Mouse (Mus musculus) intestine, embryonic 15.5 days (tissue): ENCODE results near the gene Znhit2. TPM values are rescaled to one million over a fixed set of nuclear protein-coding genes. Genes with fewer than 3 reads are reported as not detected.

Experiments used
- ATAC-seq: fragments of 200-750 bp; cut with Nextera tagmentation; 2 replicates; pipeline ENCODE4 v1.8.0; 2017; ENCODE audit warnings: moderate TSS enrichment, moderate library complexity
- H3K27ac ChIP-seq: fragments of 300-500 bp; sonication (generic); 2 replicates; pipeline ENCODE4 v1.5.1; 2015; ENCODE audit warnings: mild to moderate bottlenecking, inconsistent platforms
- H3K27me3 ChIP-seq: fragments of 300-500 bp; sonication (generic); replicated peaks from 2 replicates; pipeline ENCODE4 v1.6.1; 2015; ENCODE audit warnings: inconsistent platforms
- H3K36me3 ChIP-seq: fragments of 300-500 bp; sonication (generic); 2 replicates; pipeline ENCODE4 v1.6.1; 2015; ENCODE audit warnings: inconsistent platforms
- H3K4me1 ChIP-seq: fragments of 300-500 bp; sonication (generic); replicated peaks from 2 replicates; pipeline ENCODE4 v1.6.1; 2015; ENCODE audit warnings: inconsistent platforms
- H3K4me2 ChIP-seq: fragments of 300-500 bp; sonication (generic); replicated peaks from 2 replicates; pipeline ENCODE4 v1.6.1; 2015; ENCODE audit warnings: mild to moderate bottlenecking, inconsistent platforms
- H3K4me3 ChIP-seq: fragments of 300-500 bp; sonication (generic); replicated peaks from 2 replicates; pipeline ENCODE4 v1.5.1; 2015; ENCODE audit warnings: inconsistent platforms
- H3K9ac ChIP-seq: fragments of 300-500 bp; sonication (generic); 2 replicates; pipeline ENCODE4 v1.6.1; 2015; ENCODE audit warnings: inconsistent platforms
- H3K9me3 ChIP-seq: fragments of 300-500 bp; sonication (generic); 2 replicates; pipeline ENCODE4 v1.6.1; 2016; ENCODE audit warnings: inconsistent platforms
- WGBS: fragments of 180-500 bp; shearing (Covaris S2); methylation state at CpG from one replicate; pipeline ENCODE4 v1.1.7; 2015; 5-methylcytosine and 5-hydroxymethylcytosine counted together
- polyA plus RNA-seq: library from polyadenylated mRNA; unstranded; fragments of >200 nt; fragmentation: Nextera tagmentation; extraction: Ambion mirVana; gene quantifications from 2 replicates; pipeline ENCODE4 v1.2.1, GENCODE M21; 2015

Gene Znhit2
- polyA plus RNA-seq, 1 experiment from 2014 or later = 30.1 TPM

DNA sequence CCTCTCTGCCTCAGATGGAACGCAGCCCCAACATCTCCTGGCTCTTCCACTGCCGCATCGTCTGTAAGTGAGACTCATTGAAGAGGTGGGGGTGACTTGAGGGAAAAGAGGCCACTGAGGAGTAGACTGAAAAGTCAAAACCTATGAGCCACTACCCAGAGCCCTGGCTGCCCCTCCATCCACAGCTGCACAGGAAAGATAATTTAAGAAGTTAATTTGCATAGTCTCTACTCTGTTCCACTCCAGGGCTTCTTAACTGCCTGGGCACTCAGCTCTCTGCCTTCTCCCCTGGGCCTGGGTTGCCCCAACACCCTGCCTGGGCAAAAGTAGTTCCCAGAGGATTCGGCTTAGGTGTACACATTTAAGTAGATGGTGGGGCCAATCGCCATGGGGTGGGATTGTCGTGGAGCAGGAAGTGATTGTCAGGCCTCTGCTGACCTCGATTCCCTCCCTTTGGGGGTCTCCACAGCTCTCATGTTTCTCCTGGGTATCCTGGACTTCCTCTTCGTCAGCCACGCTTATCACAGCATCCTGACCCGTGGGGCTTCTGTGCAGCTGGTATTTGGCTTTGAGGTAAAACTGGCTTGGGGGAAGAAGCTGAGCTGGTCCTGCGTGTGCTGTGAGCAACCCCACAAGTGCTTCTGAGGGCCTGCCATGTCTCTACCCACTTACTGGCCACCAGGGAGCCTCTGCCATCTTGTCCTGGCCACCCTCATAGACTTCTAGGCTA lies 12.1 kb upstream of the Znhit2 start:
- 90% methylated on average over 11 of the region's 11 CpGs for WGBS
- H3K4me1 ChIP-seq = peaks cover 20% of the 10 kb centered on the region
- no peak overlapping the region for H3K4me3 ChIP-seq
- peak overlapping the region; percentile 89; the same call in 1 of the 2 replicates for H3K4me2 ChIP-seq
- no peak overlapping the region for H3K9ac ChIP-seq
- no peaks in the 10 kb centered on the region for H3K9me3 ChIP-seq
- no peak for ATAC-seq
- no peaks in the 10 kb centered on the region for H3K27me3 ChIP-seq
- H3K36me3 ChIP-seq = peaks cover 54% of the 10 kb centered on the region
- H3K27ac ChIP-seq = no peak overlapping the region

DNA sequence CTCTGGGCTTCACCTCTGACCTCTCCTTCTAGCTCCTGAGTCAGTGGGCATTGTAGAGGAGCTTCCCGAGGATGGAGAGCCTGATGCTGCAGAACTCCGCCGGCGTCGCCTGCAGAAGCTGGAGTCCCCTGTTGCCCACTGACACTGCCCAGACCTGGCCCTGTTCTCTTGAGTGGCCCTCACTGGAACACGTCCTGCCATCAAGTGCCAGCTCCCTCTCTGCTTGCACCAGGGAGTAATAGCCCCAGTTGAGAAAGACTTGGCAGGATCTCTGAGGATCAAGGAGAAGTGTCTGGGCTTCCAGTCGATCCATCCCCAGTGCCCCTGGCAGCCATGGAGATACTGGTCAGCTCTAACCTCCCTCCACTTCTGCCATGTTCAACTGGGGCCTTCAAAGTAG lies 8.5 kb upstream of the Znhit2 start:
- no peak for ATAC-seq
- Histone ChIP-seq H3K36me3 (peaks cover 68% of the 10 kb centered on the region), H3K4me3 (no peak overlapping the region), H3K9me3 (no peaks in the 10 kb centered on the region), H3K4me1 (peaks cover 23% of the 10 kb centered on the region), H3K27ac (no peak overlapping the region), H3K27me3 (no peaks in the 10 kb centered on the region), H3K4me2 (no peak overlapping the region), H3K9ac (no peak overlapping the region)
- WGBS = 88% methylated on average over 7 of the region's 7 CpGs

DNA sequence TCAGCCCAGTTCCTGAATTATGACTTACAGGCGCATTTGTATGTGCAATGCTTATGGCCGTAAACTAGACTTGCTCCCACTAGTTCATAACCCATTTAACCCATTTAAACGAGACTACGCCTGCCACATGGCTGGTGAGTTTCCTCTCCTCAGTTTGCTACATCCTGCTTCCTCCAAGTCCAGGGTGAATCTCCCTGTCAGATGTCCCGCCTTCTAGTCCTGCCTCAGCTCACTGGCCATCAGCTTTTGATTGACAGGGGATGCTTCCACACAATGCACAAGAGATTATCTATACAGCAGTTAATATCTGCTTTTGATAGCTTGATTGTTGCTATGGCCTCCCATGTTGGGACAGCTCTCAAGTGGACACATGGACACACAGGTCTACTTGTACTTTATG lies 6.7 kb upstream of the Znhit2 start:
- Histone ChIP-seq H3K27me3 (no peaks in the 10 kb centered on the region), H3K4me3 (no peak overlapping the region), H3K4me2 (no peak overlapping the region), H3K36me3 (peaks cover 60% of the 10 kb centered on the region), H3K9ac (no peak overlapping the region), H3K9me3 (no peaks in the 10 kb centered on the region), H3K4me1 (peaks cover 11% of the 10 kb centered on the region; the same call in 1 of the 2 replicates), H3K27ac (no peak overlapping the region)
- ATAC-seq = no peak
- WGBS = 73% methylated on average over 5 of the region's 5 CpGs

DNA sequence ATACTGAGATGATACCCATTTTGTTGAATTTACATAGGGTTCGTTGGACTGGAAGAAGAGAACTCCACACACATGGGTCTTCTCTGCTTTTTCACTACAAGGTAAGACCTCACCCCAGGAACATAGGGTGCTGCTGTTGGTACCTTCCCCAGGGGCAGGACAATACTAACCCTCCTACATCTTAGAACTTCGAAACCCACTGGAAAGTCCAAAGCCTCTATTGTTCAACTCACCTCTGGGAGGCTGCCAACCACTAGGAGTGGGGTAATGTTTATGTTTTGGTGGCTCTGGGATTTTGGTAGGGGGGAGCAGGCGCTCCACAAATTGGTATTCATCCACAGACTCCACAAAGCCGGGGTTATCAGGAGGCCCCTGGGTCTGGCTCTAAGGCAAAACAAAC lies 4.3 kb upstream of the Znhit2 start:
- no peak overlapping the region for H3K27ac ChIP-seq
- peak overlapping the region; percentile 77 for H3K9ac ChIP-seq
- WGBS = 45% methylated on average over 4 of the region's 4 CpGs
- H3K9me3 ChIP-seq = no peaks in the 10 kb centered on the region
- peaks cover 11% of the 10 kb centered on the region; the same call in 1 of the 2 replicates for H3K4me1 ChIP-seq
- ATAC-seq = no peak
- H3K36me3 ChIP-seq = peaks cover 36% of the 10 kb centered on the region
- H3K4me3 ChIP-seq = peak overlapping the region; percentile 67
- no peaks in the 10 kb centered on the region for H3K27me3 ChIP-seq
- peak overlapping the region; percentile 70 for H3K4me2 ChIP-seq

DNA sequence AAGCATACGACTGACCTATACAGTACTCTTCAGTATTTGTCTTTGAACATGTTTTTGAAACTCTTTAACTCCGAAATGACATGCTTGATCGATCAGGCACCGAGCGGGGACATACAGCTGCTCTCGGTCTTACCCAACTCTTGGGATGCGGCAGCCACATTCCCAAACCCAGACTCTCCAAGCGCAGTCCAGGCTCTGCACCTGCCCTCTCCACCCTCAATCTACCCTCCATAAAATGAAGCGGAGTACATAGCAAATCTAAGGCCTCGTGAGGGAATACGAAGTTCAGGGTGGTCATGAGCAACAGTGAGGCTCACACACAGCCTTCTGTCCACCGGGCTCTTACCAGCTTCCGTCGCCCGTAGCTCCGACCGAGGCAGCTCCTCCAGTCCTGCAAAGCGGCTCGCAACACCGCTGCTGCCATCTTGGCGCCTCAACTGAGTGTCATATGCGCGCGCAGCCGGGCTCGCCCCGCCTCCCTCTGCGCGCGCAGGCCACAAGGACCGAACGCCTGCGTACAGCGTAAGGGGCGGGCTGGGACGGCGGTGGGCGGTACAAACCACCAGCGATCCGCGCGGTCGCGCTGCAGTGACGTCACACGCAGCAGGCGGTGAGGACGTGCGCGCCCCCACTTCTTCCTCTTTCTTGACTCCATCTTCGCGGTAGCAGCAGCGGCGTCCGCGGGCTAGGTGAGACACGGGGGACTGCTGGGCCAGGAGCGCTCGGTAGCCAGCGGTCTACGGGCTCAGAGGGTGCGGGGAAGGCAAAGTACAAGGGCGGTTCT lies 3.5 kb upstream of the Znhit2 start, which contains the start of the genes Mrpl49 and Fau:
Mrpl49 (minus strand) TSS at position 473 of the 784 bp plus-strand sequence.
Fau (plus strand) TSS at position 532 of the 784 bp plus-strand sequence.
- Histone ChIP-seq H3K27ac (peak within 1 kb of the TSS; percentile 56), H3K27me3 (no peaks in the 10 kb centered on the region), H3K36me3 (peaks cover 30% of the 10 kb centered on the region), H3K9ac (peak within 1 kb of the TSS; percentile 77), H3K9me3 (no peaks in the 10 kb centered on the region), H3K4me3 (peak within 1 kb of the TSS; percentile 67), H3K4me1 (peaks cover 19% of the 10 kb centered on the region), H3K4me2 (peak within 1 kb of the TSS; percentile 70)
- WGBS = under 1% methylated on average over 63 of the region's 63 CpGs
- ATAC-seq = peak; percentile 88

DNA sequence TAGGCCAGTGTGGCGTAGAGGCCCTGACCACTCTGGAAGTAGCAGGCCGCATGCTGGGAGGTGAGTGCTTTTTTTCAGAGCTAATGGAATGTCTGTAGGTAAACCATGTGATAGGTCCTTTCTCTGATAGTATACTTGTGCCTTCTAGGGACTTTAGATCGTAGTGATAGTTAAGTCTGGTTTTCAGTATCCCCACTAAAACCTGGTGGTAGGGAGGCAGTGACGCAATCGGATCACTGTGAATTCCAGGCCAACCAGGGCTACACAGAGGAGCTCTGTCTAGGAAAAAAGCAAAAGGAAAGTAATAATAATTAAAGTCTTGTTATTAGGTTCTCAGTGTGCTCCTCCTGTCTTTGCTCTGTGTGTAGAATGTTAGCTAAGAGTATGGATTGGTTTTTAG lies 2.5 kb upstream of the Znhit2 start:
- H3K4me3 ChIP-seq = peak overlapping the region; percentile 67
- peaks cover 20% of the 10 kb centered on the region for H3K4me1 ChIP-seq
- H3K36me3 ChIP-seq = peaks cover 20% of the 10 kb centered on the region; the same call in 1 of the 2 replicates
- 32% methylated on average over 5 of the region's 5 CpGs for WGBS
- peak overlapping the region; percentile 70 for H3K4me2 ChIP-seq
- H3K27ac ChIP-seq = peak overlapping the region; percentile 56
- H3K9ac ChIP-seq = peak overlapping the region; percentile 77
- H3K9me3 ChIP-seq = no peaks in the 10 kb centered on the region
- H3K27me3 ChIP-seq = no peaks in the 10 kb centered on the region
- ATAC-seq = no peak

DNA sequence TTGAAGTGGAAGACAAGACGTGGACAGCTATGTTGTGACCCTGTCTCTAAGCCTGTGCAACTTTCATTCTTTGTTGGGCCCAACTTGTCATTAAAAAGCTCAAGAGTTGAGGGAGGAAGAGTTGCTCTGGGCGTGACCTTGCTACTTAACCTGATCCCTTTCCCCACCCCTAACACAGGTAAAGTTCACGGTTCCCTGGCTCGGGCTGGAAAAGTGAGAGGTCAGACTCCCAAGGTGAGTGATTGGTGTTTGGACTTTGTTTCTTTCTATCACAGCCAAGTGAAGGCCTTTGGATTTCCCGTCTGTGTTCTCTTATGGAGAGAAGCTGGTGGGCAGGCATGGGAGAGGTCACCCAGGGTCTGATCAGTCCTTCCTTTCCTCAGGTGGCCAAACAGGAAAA lies 2.0 kb upstream of the Znhit2 start:
- ATAC-seq = no peak
- Histone ChIP-seq H3K36me3 (peaks cover 16% of the 10 kb centered on the region; the same call in 1 of the 2 replicates), H3K9ac (peak overlapping the region; percentile 77; the same call in 1 of the 2 replicates), H3K27me3 (no peaks in the 10 kb centered on the region), H3K9me3 (no peaks in the 10 kb centered on the region), H3K4me3 (peak overlapping the region; percentile 67), H3K4me2 (peak overlapping the region; percentile 70), H3K27ac (peak overlapping the region; percentile 32; the same call in 1 of the 2 replicates), H3K4me1 (peaks cover 20% of the 10 kb centered on the region)
- 67% methylated on average over 5 of the region's 5 CpGs for WGBS

DNA sequence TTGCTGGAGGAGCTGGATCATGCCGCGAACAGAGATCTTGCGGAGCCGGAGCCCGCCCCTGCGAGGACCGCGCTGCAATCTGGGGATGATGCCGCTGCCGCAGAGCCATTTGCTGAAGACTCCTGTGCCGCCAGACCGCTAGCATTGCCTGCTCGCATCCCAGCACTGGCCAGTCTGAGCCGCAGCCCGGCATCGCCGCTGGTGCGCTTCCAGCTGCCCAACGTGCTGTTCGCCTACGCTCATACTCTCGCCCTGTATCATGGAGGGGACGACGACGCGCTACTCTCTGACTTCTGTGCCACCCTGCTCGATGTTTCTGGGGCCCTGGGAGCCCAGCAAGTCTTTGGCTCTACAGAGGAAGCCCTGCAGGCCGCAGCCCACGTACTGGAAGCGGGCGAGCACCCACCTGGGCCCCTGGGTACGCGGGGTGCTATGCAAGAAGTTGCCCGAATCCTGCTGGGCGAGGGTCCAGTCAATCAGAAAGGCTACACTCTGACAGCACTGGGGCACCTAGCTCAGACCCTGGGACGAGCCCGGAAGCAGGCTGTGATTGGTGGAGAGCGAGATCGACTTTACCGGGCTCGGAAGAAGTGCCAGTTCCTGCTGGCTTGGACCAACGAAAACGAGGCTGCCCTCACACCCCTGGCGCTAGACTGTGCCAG lies 780 bp downstream of the Znhit2 start:
- H3K27ac ChIP-seq = peak overlapping the region; percentile 96
- H3K9ac ChIP-seq = peak overlapping the region; percentile 94
- peak; percentile 14; the same call in 1 of the 2 replicates for ATAC-seq
- H3K9me3 ChIP-seq = no peaks in the 10 kb centered on the region
- peak overlapping the region; percentile 95 for H3K4me2 ChIP-seq
- 1% methylated on average over 44 of the region's 44 CpGs for WGBS
- H3K4me1 ChIP-seq = peaks cover 21% of the 10 kb centered on the region
- no peaks in the 10 kb centered on the region for H3K27me3 ChIP-seq
- H3K36me3 ChIP-seq = 0 out of 2 replicates have a peak, but pooled peaks cover 3% of the 10 kb centered on the region
- H3K4me3 ChIP-seq = peak overlapping the region; percentile 92

DNA sequence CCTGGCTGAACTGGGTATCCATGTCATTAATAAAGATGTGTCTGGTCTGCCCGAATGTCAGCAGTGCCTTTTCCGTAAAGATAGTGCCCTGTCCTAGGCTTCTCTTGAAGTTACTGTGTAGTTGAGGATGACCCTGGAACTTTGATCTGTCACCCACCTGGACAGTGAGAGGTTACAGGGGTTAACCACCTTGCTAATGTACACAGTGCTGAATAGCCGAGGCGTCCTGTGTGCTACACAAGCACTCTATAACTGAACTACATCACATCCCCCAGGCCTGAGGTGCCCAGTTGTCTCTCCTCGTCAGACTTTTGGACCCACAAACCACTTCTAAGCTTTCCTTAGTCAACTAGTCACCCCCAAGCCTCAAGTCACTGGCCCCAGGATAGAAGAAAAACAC lies 1.4 kb downstream of the Znhit2 start:
- no peak for ATAC-seq
- Histone ChIP-seq H3K36me3 (0 out of 2 replicates have a peak, but pooled peaks cover 3% of the 10 kb centered on the region), H3K27me3 (no peaks in the 10 kb centered on the region), H3K27ac (peak overlapping the region; percentile 96), H3K4me1 (peaks cover 26% of the 10 kb centered on the region), H3K4me3 (peak overlapping the region; percentile 92), H3K9me3 (no peaks in the 10 kb centered on the region), H3K9ac (peak overlapping the region; percentile 94), H3K4me2 (peak overlapping the region; percentile 95)
- 42% methylated on average over 5 of the region's 5 CpGs for WGBS

DNA sequence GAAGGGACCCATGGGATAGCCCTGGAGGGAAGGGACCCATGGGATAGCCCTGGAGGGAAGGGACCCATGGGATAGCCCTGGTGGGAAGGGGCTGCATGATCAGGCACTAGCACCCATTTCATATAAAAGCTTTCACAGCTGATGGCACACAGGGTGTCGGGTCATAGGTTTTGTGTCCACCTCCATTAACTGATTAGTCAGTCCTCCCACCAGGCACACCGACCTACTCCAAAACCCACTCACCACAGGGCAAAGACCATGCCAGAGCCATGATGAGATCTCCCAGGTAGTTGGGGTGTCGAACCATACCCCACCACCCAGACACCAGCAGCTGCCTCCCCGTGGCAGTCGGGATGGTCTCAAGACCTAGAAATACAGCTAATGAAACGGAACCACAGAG lies 2.1 kb downstream of the Znhit2 start:
- no peak for ATAC-seq
- no peaks in the 10 kb centered on the region for H3K27me3 ChIP-seq
- no peak overlapping the region for H3K9ac ChIP-seq
- no peak overlapping the region for H3K27ac ChIP-seq
- peaks cover 29% of the 10 kb centered on the region for H3K4me1 ChIP-seq
- no peaks in the 10 kb centered on the region for H3K9me3 ChIP-seq
- WGBS = 89% methylated on average over 6 of the region's 6 CpGs
- 0 out of 2 replicates have a peak, but pooled peaks cover 3% of the 10 kb centered on the region for H3K36me3 ChIP-seq
- H3K4me3 ChIP-seq = no peak overlapping the region
- H3K4me2 ChIP-seq = peak overlapping the region; percentile 95; the same call in 1 of the 2 replicates

DNA sequence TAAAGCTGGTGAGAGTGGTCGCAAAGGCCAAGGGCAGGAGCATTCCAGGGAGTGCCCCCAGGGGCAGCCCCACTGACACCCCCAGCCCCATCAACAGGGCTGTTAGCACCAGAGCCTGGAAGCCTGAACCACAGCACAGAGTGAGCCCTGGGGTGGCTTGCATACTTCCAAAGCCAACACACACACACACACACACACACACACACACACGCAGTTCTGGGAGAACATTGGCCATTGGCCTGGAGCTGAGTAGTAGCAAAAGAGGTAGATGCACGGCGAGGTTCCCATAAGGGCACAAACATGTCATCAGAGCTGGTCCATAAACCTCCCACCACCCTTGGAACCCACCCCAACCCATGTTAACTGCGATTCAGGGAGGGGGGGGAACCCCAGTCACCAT lies 5.6 kb downstream of the Znhit2 start:
- H3K27me3 ChIP-seq = no peaks in the 10 kb centered on the region
- H3K4me1 ChIP-seq = peaks cover 33% of the 10 kb centered on the region
- H3K4me2 ChIP-seq = peak overlapping the region; percentile 92
- H3K4me3 ChIP-seq = peak overlapping the region; percentile 48
- 24% methylated on average over 5 of the region's 5 CpGs for WGBS
- H3K27ac ChIP-seq = peak overlapping the region; percentile 76
- ATAC-seq = 0 out of 2 replicates have a peak, but pooled peaks have one; percentile 0
- peaks cover 26% of the 10 kb centered on the region for H3K36me3 ChIP-seq
- H3K9ac ChIP-seq = peak overlapping the region; percentile 54
- no peaks in the 10 kb centered on the region for H3K9me3 ChIP-seq
